Mouse (Mus musculus): ENCODE measurements at regions not wholly inside any gene's neighbourhood (a gene's known extent, or its start where the extent isn't known, plus 50 kb on each side); places are given as distances from the start of the nearest gene placed in this dataset.
A peak's percentile ranks its signal among the peaks of the same experiment; 100 is the strongest.

GRCm38 (mm10) chr13:25729327-25729892 is 459.1 kb upstream of the Nrsn1 start:
- H3K9ac ChIP-seq, result 0 out of 2 replicates have a peak overlapping the region, but pooled peaks have one; percentile 16
- no peaks in the 10 kb centered on the region for H3K27me3 ChIP-seq (ENCODE audit: control insufficient read depth, insufficient read depth, low read length)
- DNase-seq (ENCODE audit: low spot score) (no peak), ATAC-seq (ENCODE audit: low FRiP score) (peak; percentile 37; the same call in 1 of the 2 replicates)
- no peaks in the 10 kb centered on the region for H3K9me3 ChIP-seq (ENCODE audit: control insufficient read depth, low read length)
- no peaks in the 10 kb centered on the region for H3K36me3 ChIP-seq (replicated peaks; ENCODE audit: control insufficient read depth, insufficient read depth)
- H3K4me3 ChIP-seq (replicated peaks; ENCODE audit: low read length), result no peak overlapping the region
- peaks cover 20% of the 10 kb centered on the region; the same call in 1 of the 2 replicates for H3K4me1 ChIP-seq (replicated peaks; ENCODE audit: control insufficient read depth, insufficient read depth, low read length)
- no peak overlapping the region for H3K4me2 ChIP-seq (replicated peaks)
- H3K27ac ChIP-seq, result 0 out of 2 replicates have a peak overlapping the region, but pooled peaks have one; percentile 26
- WGBS, result 13% methylated on average over 3 of the region's 3 CpGs

- Histone ChIP-seq H3K36me3 (replicated peaks; ENCODE audit: control insufficient read depth, insufficient read depth) (no peaks in the 10 kb centered on the region), H3K4me3 (replicated peaks; ENCODE audit: low read length) (no peak overlapping the region), H3K27ac (no peak overlapping the region; the same call in 1 of the 2 replicates), H3K9ac (no peak overlapping the region), H3K27me3 (ENCODE audit: control insufficient read depth, insufficient read depth, low read length) (no peaks in the 10 kb centered on the region), H3K9me3 (ENCODE audit: control insufficient read depth, low read length) (no peaks in the 10 kb centered on the region), H3K4me1 (replicated peaks; ENCODE audit: control insufficient read depth, insufficient read depth, low read length) (peaks cover 27% of the 10 kb centered on the region; the same call in 1 of the 2 replicates), H3K4me2 (replicated peaks) (no peak overlapping the region)
- ATAC-seq (ENCODE audit: low FRiP score), result peak; percentile 66; the same call in 1 of the 2 replicates
- DNase-seq (ENCODE audit: low spot score), result peak; percentile 56
- 20% methylated on average over 1 of the region's 1 CpGs for WGBS
Observed at GRCm38 (mm10) chr13:25727504-25728095, 457.3 kb upstream of the Nrsn1 start.

- 37% methylated on average over 4 of the region's 4 CpGs for WGBS
- Histone ChIP-seq H3K27me3 (ENCODE audit: control insufficient read depth, insufficient read depth, low read length) (no peaks in the 10 kb centered on the region), H3K9me3 (ENCODE audit: control insufficient read depth, low read length) (no peaks in the 10 kb centered on the region), H3K9ac (no peak overlapping the region), H3K4me1 (replicated peaks; ENCODE audit: control insufficient read depth, insufficient read depth, low read length) (peaks cover 13% of the 10 kb centered on the region; the same call in 1 of the 2 replicates), H3K4me2 (replicated peaks) (no peak overlapping the region), H3K4me3 (replicated peaks; ENCODE audit: low read length) (no peak overlapping the region), H3K36me3 (replicated peaks; ENCODE audit: control insufficient read depth, insufficient read depth) (no peaks in the 10 kb centered on the region), H3K27ac (peak overlapping the region; percentile 79)
- peak; percentile 35 for DNase-seq (ENCODE audit: low spot score)
- 0 out of 2 replicates have a peak, but pooled peaks have one; percentile 37 for ATAC-seq (ENCODE audit: low FRiP score)
Observed at GRCm38 (mm10) chr13:25722595-25723525, 452.6 kb upstream of the Nrsn1 start.

- Histone ChIP-seq H3K9ac (no peak overlapping the region), H3K36me3 (replicated peaks; ENCODE audit: control insufficient read depth, insufficient read depth) (no peaks in the 10 kb centered on the region), H3K9me3 (ENCODE audit: control insufficient read depth, low read length) (no peaks in the 10 kb centered on the region), H3K27me3 (ENCODE audit: control insufficient read depth, insufficient read depth, low read length) (no peaks in the 10 kb centered on the region), H3K4me2 (replicated peaks) (no peak overlapping the region), H3K4me1 (replicated peaks; ENCODE audit: control insufficient read depth, insufficient read depth, low read length) (0 out of 2 replicates have a peak, but pooled peaks cover 11% of the 10 kb centered on the region), H3K4me3 (replicated peaks; ENCODE audit: low read length) (no peak overlapping the region), H3K27ac (peak overlapping the region; percentile 38)
- whole genome bisulfite sequencing, result 36% methylated on average over 4 of the region's 4 CpGs
- peak; percentile 36 for DNase-seq (ENCODE audit: low spot score)
- ATAC-seq (ENCODE audit: low FRiP score), result no peak
Observed at GRCm38 (mm10) chr13:25700965-25701364, 430.7 kb upstream of the Nrsn1 start.

- Histone ChIP-seq H3K36me3 (replicated peaks; ENCODE audit: control insufficient read depth, insufficient read depth) (no peaks in the 10 kb centered on the region), H3K4me2 (replicated peaks) (no peak overlapping the region), H3K27ac (no peak overlapping the region), H3K27me3 (ENCODE audit: control insufficient read depth, insufficient read depth, low read length) (no peaks in the 10 kb centered on the region), H3K4me3 (replicated peaks; ENCODE audit: low read length) (no peak overlapping the region), H3K4me1 (replicated peaks; ENCODE audit: control insufficient read depth, insufficient read depth, low read length) (0 out of 2 replicates have a peak, but pooled peaks cover 4% of the 10 kb centered on the region), H3K9me3 (ENCODE audit: control insufficient read depth, low read length) (no peaks in the 10 kb centered on the region), H3K9ac (no peak overlapping the region)
- DNase-seq (ENCODE audit: low spot score) (no peak), ATAC-seq (ENCODE audit: low FRiP score) (no peak)
- WGBS, result 97% methylated on average over 1 of the region's 1 CpGs
Observed at GRCm38 (mm10) chr13:25695956-25696355, 425.7 kb upstream of the Nrsn1 start.

- Histone ChIP-seq H3K9ac (no peak overlapping the region), H3K4me1 (replicated peaks; ENCODE audit: control insufficient read depth, insufficient read depth, low read length) (no peaks in the 10 kb centered on the region), H3K4me2 (replicated peaks) (no peak overlapping the region), H3K9me3 (ENCODE audit: control insufficient read depth, low read length) (no peaks in the 10 kb centered on the region), H3K36me3 (replicated peaks; ENCODE audit: control insufficient read depth, insufficient read depth) (no peaks in the 10 kb centered on the region), H3K27ac (no peak overlapping the region), H3K4me3 (replicated peaks; ENCODE audit: low read length) (no peak overlapping the region), H3K27me3 (ENCODE audit: control insufficient read depth, insufficient read depth, low read length) (no peaks in the 10 kb centered on the region)
- ATAC-seq (ENCODE audit: low FRiP score) (no peak), DNase-seq (ENCODE audit: low spot score) (no peak)
- 83% methylated on average over 14 of the region's 14 CpGs for WGBS
Observed at GRCm38 (mm10) chr13:25695017-25695604, 424.8 kb upstream of the Nrsn1 start.

- DNase-seq (ENCODE audit: low spot score) (no peak), ATAC-seq (ENCODE audit: low FRiP score) (no peak)
- no peak overlapping the region for H3K27ac ChIP-seq
- H3K9me3 ChIP-seq (ENCODE audit: control insufficient read depth, low read length), result peaks cover 4% of the 10 kb centered on the region; the same call in 1 of the 2 replicates
- WGBS, result 85% methylated on average over 2 of the region's 2 CpGs
- no peaks in the 10 kb centered on the region for H3K36me3 ChIP-seq (replicated peaks; ENCODE audit: control insufficient read depth, insufficient read depth)
- H3K4me3 ChIP-seq (replicated peaks; ENCODE audit: low read length), result no peak overlapping the region
- H3K9ac ChIP-seq, result no peak overlapping the region
- no peaks in the 10 kb centered on the region for H3K27me3 ChIP-seq (ENCODE audit: control insufficient read depth, insufficient read depth, low read length)
- H3K4me2 ChIP-seq (replicated peaks), result no peak overlapping the region
- no peaks in the 10 kb centered on the region for H3K4me1 ChIP-seq (replicated peaks; ENCODE audit: control insufficient read depth, insufficient read depth, low read length)
Observed at GRCm38 (mm10) chr13:25678221-25678735, 408.0 kb upstream of the Nrsn1 start.

GRCm38 (mm10) chr13:25675208-25675607 is 404.9 kb upstream of the Nrsn1 start:
- H3K9ac ChIP-seq, result no peak overlapping the region
- DNase-seq (ENCODE audit: low spot score), result no peak
- 90% methylated on average over 6 of the region's 6 CpGs for WGBS
- H3K4me1 ChIP-seq (replicated peaks; ENCODE audit: control insufficient read depth, insufficient read depth, low read length), result no peaks in the 10 kb centered on the region
- H3K9me3 ChIP-seq (ENCODE audit: control insufficient read depth, low read length), result no peaks in the 10 kb centered on the region
- H3K27me3 ChIP-seq (ENCODE audit: control insufficient read depth, insufficient read depth, low read length), result no peaks in the 10 kb centered on the region
- H3K4me2 ChIP-seq (replicated peaks), result no peak overlapping the region
- no peak overlapping the region for H3K27ac ChIP-seq
- no peaks in the 10 kb centered on the region for H3K36me3 ChIP-seq (replicated peaks; ENCODE audit: control insufficient read depth, insufficient read depth)
- no peak overlapping the region for H3K4me3 ChIP-seq (replicated peaks; ENCODE audit: low read length)
- ATAC-seq (ENCODE audit: low FRiP score), result no peak

Data from hindbrain, embryonic 14.5 days (tissue).